Mouse (Mus musculus): Measurements from ENCODE around the gene C130026I21Rik. TPM values are rescaled to one million over a fixed set of nuclear protein-coding genes. Genes with fewer than 3 reads are reported as not detected.
"Not testable (repeated sequence)": the region's sequence is repeated elsewhere in the genome, so short reads cannot be mapped to it uniquely, and the experiment has no call there.

The C130026I21Rik gene
- total and polyA plus RNA-seq, 3 experiments, result 1.2 to 1.7 TPM; not detected in 1

- DNase-seq, result not testable (repeated sequence)
Measured at GRCm38 (mm10) chr1:85121841-85122240, 148.5 kb downstream of the C130026I21Rik start.

GRCm38 (mm10) chr1:85118341-85118740 is 152.0 kb downstream of the C130026I21Rik start:
- not testable (repeated sequence) for DNase-seq

GRCm38 (mm10) chr1:85117537-85117936 is 152.8 kb downstream of the C130026I21Rik start:
- not testable (repeated sequence) for DNase-seq

GRCm38 (mm10) chr1:85114666-85115402 is 155.5 kb downstream of the C130026I21Rik start:
- DNase-seq, result peak; percentile 45

- not testable (repeated sequence) for DNase-seq
Measured at GRCm38 (mm10) chr1:85114078-85114477, 156.3 kb downstream of the C130026I21Rik start.

- not testable (repeated sequence) for DNase-seq
Measured at GRCm38 (mm10) chr1:85112889-85113288, 157.5 kb downstream of the C130026I21Rik start.

GRCm38 (mm10) chr1:85112266-85112665 is 158.1 kb downstream of the C130026I21Rik start:
- not testable (repeated sequence) for DNase-seq

- DNase-seq, result not testable (repeated sequence)
Measured at GRCm38 (mm10) chr1:85111572-85111971, 158.8 kb downstream of the C130026I21Rik start.

GRCm38 (mm10) chr1:85110876-85111275 is 159.5 kb downstream of the C130026I21Rik start:
- DNase-seq, result not testable (repeated sequence)

GRCm38 (mm10) chr1:85109753-85110152 is 160.6 kb downstream of the C130026I21Rik start, which contains the start of gene A530032D15Rik:
A530032D15Rik (minus strand) TSS chr1:85109853.
- not testable (repeated sequence) for DNase-seq

- DNase-seq, result not testable (repeated sequence)
Measured at GRCm38 (mm10) chr1:85106013-85106412, 164.4 kb downstream of the C130026I21Rik start.

- not testable (repeated sequence) for DNase-seq
Measured at GRCm38 (mm10) chr1:85105336-85105735, 165.0 kb downstream of the C130026I21Rik start.

GRCm38 (mm10) chr1:85101754-85102153 is 168.6 kb downstream of the C130026I21Rik start:
- not testable (repeated sequence) for DNase-seq

GRCm38 (mm10) chr1:85099864-85100263 is 170.5 kb downstream of the C130026I21Rik start, which contains the start of gene Gm10553:
Gm10553 (plus strand) TSS chr1:85100164.
- not testable (repeated sequence) for DNase-seq

GRCm38 (mm10) chr1:85099081-85099480 is 171.3 kb downstream of the C130026I21Rik start:
- DNase-seq, result not testable (repeated sequence)

GRCm38 (mm10) chr1:85093011-85093572 is 177.3 kb downstream of the C130026I21Rik start:
- DNase-seq, result not testable (repeated sequence)

- not testable (repeated sequence) for DNase-seq
Measured at GRCm38 (mm10) chr1:85092169-85092568, 178.2 kb downstream of the C130026I21Rik start.

- DNase-seq, result not testable (repeated sequence)
Measured at GRCm38 (mm10) chr1:85086211-85086610, 184.2 kb downstream of the C130026I21Rik start.

GRCm38 (mm10) chr1:85084803-85085202 is 185.6 kb downstream of the C130026I21Rik start:
- not testable (repeated sequence) for DNase-seq

GRCm38 (mm10) chr1:85073099-85073498 is 197.3 kb downstream of the C130026I21Rik start:
- DNase-seq, result not testable (repeated sequence)

- DNase-seq, result not testable (repeated sequence)
Measured at GRCm38 (mm10) chr1:85071690-85072089, 198.7 kb downstream of the C130026I21Rik start.

- DNase-seq, result not testable (repeated sequence)
Measured at GRCm38 (mm10) chr1:85035801-85036200, 234.6 kb downstream of the C130026I21Rik start.

- DNase-seq, result not testable (repeated sequence)
Measured at GRCm38 (mm10) chr1:85034394-85034793, 236.0 kb downstream of the C130026I21Rik start.

Data from adrenal gland, adult 2 months (tissue).